Mouse (Mus musculus) intestine, embryonic 14.5 days (tissue): ENCODE data around the gene Myadm. TPM values are rescaled to one million over a fixed set of nuclear protein-coding genes. Genes with fewer than 3 reads are reported as not detected.

ENCODE experiments used
- ATAC-seq: fragments of 200-750 bp; cut with Nextera tagmentation; replicated peaks from 2 replicates; pipeline ENCODE4 v1.8.0; 2017; ENCODE audit warnings: low read depth, moderate number of reproducible peaks, moderate TSS enrichment, moderate library complexity; ENCODE audit not compliant: low FRiP score, low TSS enrichment
- DNase-seq: peaks from one replicate; pipeline ENCODE4 v3.0.0-alpha.2; 2018; ENCODE audit warnings: low spot score
- H3K27ac ChIP-seq: fragments of 300-500 bp; sonication (generic); 2 replicates; pipeline ENCODE4 v1.5.1; 2014; ENCODE audit warnings: low read depth, mild to moderate bottlenecking, control low read depth
- H3K27me3 ChIP-seq: fragments of 300-500 bp; sonication (generic); replicated peaks from 2 replicates; pipeline ENCODE4 v1.6.1; 2014; ENCODE audit warnings: low read length, control low read depth; ENCODE audit not compliant: control insufficient read depth, insufficient read depth
- H3K36me3 ChIP-seq: fragments of 300-500 bp; sonication (generic); 2 replicates; pipeline ENCODE4 v1.6.1; 2014; ENCODE audit warnings: low read length, control low read depth; ENCODE audit not compliant: control insufficient read depth, insufficient read depth
- H3K4me1 ChIP-seq: fragments of 300-500 bp; sonication (generic); replicated peaks from 2 replicates; pipeline ENCODE4 v1.6.1; 2014; ENCODE audit warnings: low read length, control low read depth, mixed read lengths; ENCODE audit not compliant: control insufficient read depth, insufficient read depth
- H3K4me2 ChIP-seq: fragments of 300-500 bp; sonication (generic); 2 replicates; pipeline ENCODE4 v1.6.1; 2014; ENCODE audit warnings: low read length
- H3K4me3 ChIP-seq: fragments of 300-500 bp; sonication (generic); 2 replicates; pipeline ENCODE4 v1.5.1; 2014; ENCODE audit warnings: low read depth, low read length, control low read depth, mixed read lengths
- H3K9ac ChIP-seq: fragments of 300-500 bp; sonication (generic); 2 replicates; pipeline ENCODE4 v1.6.1; 2014; ENCODE audit warnings: mild to moderate bottlenecking, low read length
- H3K9me3 ChIP-seq: fragments of 300-500 bp; sonication (generic); 2 replicates; pipeline ENCODE4 v1.6.1; 2016; ENCODE audit warnings: low read length, control low read depth; ENCODE audit not compliant: control insufficient read depth
- whole genome bisulfite sequencing: fragments of 180-500 bp; shearing (Covaris S2); extraction: QIAGEN DNeasy Blood & Tissue Kit; methylation state at CpG from one replicate; pipeline ENCODE4 v1.1.7; 2014; 5-methylcytosine and 5-hydroxymethylcytosine counted together
- polyA plus RNA-seq: library from polyadenylated mRNA; unstranded; fragments of >200 nt; fragmentation: Nextera tagmentation; extraction: Ambion mirVana; gene quantifications from 2 replicates; pipeline ENCODE4 v1.2.1, GENCODE M21; 2014

The Myadm gene
- polyA plus RNA-seq, 1 experiment from 2014 or later, result 182 TPM

DNA sequence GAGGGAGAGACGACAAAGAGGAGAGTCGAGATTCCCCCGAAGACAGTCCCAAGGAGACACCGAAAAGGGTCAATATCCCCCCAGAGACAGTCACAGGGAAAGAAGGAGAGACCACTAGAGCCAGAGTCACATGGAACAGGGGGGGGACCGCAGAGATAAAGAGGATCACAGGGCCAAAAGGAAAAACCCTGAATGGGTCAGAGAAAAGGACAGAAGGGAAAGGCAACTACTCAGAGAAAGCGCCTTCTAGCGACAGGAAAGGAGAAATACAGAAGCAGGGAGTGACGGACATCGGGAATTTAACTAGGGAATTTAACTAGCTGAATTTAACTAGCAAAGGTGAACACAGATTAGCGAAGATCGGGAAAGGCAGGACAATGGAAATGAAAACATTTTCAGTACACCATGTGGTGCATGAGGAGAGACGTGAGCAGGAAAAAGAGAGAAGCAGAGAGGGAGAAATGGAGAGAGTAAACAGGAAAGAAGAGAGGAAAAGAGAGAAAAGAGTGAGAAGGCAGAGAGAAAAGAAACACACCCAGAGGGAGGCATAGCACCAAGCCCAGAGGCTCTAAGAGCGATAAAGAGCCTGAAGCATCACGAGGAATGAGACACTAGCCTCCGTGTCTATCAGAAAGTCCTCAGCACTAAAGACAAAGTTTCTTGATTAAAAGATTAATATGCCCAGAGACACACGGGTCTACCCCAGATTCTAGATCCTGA is 13.8 kb downstream of the Myadm start:
- DNase-seq (peak; percentile 65), ATAC-seq (peak; percentile 18; the same call in 1 of the 2 replicates)
- 5% methylated on average over 16 of the region's 16 CpGs for WGBS
- H3K27me3 ChIP-seq, result peaks cover 43% of the 10 kb centered on the region
- no peaks in the 10 kb centered on the region for H3K9me3 ChIP-seq
- peak overlapping the region; percentile 59 for H3K4me2 ChIP-seq
- no peak overlapping the region for H3K27ac ChIP-seq
- H3K9ac ChIP-seq, result no peak overlapping the region
- H3K36me3 ChIP-seq, result peaks cover 25% of the 10 kb centered on the region
- H3K4me3 ChIP-seq, result peak overlapping the region; percentile 33
- peaks cover 18% of the 10 kb centered on the region for H3K4me1 ChIP-seq

DNA sequence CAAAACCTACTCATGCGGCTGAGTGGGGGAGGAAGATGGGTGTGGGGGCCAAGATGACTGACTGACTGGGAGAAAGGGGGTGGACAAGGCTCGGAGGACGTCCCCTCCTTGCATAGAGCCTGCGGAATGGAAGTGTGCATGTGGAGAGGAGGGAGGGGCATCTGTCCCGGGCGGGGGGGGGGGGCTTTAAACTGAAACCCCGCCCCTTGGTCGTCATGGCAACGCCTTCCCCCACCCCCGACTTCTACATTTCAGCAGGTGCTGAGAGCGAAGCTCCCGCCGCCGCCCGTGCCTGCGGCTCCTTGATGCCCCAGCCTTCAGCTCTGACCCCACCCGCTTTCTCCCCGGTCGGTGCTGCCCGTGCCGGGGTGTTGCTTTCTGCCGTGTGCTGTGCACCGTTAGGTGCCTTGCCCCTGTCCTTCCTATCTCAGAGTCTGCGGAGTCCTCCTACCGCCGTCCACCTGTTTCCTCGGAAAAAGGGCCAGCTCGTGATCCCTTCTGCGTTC is 14.4 kb downstream of the Myadm start:
- Histone ChIP-seq H3K4me3 (peak overlapping the region; percentile 33), H3K27me3 (peaks cover 43% of the 10 kb centered on the region), H3K36me3 (peaks cover 19% of the 10 kb centered on the region), H3K9ac (no peak overlapping the region), H3K9me3 (no peaks in the 10 kb centered on the region), H3K4me1 (peaks cover 18% of the 10 kb centered on the region), H3K4me2 (peak overlapping the region; percentile 59), H3K27ac (no peak overlapping the region)
- under 1% methylated on average over 26 of the region's 29 CpGs for WGBS
- peak; percentile 77 for DNase-seq
- ATAC-seq, result peak; percentile 57

DNA sequence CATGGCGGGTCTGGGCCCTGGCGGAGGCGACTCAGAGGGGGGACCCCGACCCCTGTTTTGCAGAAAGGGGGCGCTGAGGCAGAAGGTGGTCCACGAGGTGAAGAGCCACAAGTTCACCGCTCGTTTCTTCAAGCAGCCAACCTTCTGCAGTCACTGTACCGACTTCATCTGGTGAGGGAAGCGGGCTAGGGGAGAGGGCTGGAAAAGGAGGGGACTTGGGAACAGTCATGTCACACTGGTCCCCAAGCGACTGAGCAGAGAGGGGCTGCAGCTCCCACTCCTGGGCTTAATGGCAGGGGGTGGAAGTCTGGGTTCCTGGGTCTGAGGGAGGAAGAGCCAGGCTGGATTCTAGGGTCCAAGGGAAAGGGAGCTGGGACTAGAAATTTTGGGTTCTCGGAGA is 14.9 kb downstream of the Myadm start:
- Histone ChIP-seq H3K36me3 (peaks cover 14% of the 10 kb centered on the region), H3K4me2 (peak overlapping the region; percentile 59), H3K4me3 (peak overlapping the region; percentile 33), H3K27me3 (peaks cover 43% of the 10 kb centered on the region), H3K9me3 (no peaks in the 10 kb centered on the region), H3K27ac (no peak overlapping the region), H3K9ac (no peak overlapping the region), H3K4me1 (peaks cover 18% of the 10 kb centered on the region)
- ATAC-seq, result no peak; the same call in 1 of the 2 replicates
- peak; percentile 54 for DNase-seq
- WGBS, result 5% methylated on average over 12 of the region's 12 CpGs

DNA sequence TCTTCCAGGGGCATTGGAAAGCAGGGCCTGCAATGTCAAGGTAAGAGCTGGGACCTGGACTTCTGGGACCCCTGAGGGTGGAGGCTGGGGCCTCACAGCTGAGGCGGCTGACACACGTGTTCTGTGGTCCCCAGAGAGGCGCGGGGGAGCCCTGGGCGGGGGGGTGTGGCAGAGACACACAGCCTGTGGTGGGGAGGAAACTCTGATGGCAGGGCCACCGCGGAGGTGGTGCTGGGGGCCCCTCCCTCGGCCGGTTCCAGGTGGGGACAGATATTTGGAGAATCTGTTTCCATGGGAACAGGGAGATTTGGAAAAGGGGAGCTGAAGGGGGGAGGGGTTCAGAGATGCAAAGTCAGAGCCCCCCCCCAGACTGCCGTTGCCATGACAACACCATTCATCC is 15.4 kb downstream of the Myadm start:
- H3K27me3 ChIP-seq, result peaks cover 43% of the 10 kb centered on the region
- no peak for DNase-seq
- 5% methylated on average over 10 of the region's 10 CpGs for WGBS

DNA sequence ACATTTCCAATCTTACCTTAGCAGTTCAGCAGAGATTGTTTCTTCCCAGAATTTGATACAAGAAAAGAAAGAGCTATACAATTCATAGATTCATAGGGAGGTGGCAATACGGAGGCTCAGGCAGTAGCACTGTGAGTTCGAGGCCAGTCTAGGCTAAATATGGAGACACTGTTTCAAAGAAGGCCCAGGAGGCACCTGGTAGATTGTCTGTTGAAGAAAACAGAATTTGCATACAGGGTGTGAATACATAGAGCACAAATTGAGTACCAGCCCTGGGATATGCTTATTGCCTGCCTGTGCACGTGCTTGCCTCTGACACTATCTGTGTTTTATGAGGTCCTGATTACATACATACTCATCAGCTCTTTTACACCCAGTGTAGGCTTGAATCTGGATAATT is 17.5 kb downstream of the Myadm start:
- WGBS, result 61% methylated on average over 3 of the region's 3 CpGs
- ATAC-seq (no peak), DNase-seq (no peak)
- Histone ChIP-seq H3K9ac (no peak overlapping the region), H3K9me3 (peaks cover 5% of the 10 kb centered on the region), H3K4me3 (no peak overlapping the region), H3K4me2 (no peak overlapping the region), H3K4me1 (peaks cover 16% of the 10 kb centered on the region), H3K36me3 (no peaks in the 10 kb centered on the region), H3K27ac (no peak overlapping the region), H3K27me3 (peaks cover 38% of the 10 kb centered on the region)

More for the DNA sequence above, 15.4 kb downstream of the Myadm start:
- Histone ChIP-seq H3K27ac (no peak overlapping the region), H3K4me3 (no peak overlapping the region), H3K4me1 (peaks cover 18% of the 10 kb centered on the region), H3K9ac (no peak overlapping the region), H3K9me3 (no peaks in the 10 kb centered on the region), H3K4me2 (no peak overlapping the region), H3K36me3 (peaks cover 9% of the 10 kb centered on the region; the same call in 1 of the 2 replicates)
- no peak for ATAC-seq

DNA sequence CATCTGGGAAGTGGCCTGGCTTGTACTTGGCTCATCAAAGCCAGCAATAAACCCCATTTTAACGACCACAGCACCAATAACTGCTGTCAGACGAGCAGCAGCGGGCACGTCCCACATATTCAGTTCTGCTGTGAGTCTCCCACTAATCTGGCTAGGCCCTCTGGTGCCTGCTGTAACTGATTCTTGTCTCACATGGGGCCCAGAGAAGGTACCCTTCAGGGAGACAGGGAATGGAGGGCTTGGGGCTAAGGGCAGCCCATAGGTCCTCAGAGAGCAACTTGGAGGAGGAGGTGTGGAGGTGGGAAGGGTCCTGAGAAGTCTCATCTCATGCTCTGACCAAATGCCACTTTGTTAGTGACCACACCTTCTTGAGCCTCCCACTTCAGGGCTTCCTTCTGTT is 19.8 kb downstream of the Myadm start:
- WGBS, result 39% methylated on average over 4 of the region's 4 CpGs
- DNase-seq, result no peak
- Histone ChIP-seq H3K27ac (no peak overlapping the region), H3K4me2 (no peak overlapping the region), H3K4me1 (no peaks in the 10 kb centered on the region), H3K4me3 (no peak overlapping the region), H3K27me3 (peaks cover 24% of the 10 kb centered on the region), H3K9me3 (peaks cover 5% of the 10 kb centered on the region), H3K9ac (no peak overlapping the region), H3K36me3 (no peaks in the 10 kb centered on the region)
- no peak for ATAC-seq

DNA sequence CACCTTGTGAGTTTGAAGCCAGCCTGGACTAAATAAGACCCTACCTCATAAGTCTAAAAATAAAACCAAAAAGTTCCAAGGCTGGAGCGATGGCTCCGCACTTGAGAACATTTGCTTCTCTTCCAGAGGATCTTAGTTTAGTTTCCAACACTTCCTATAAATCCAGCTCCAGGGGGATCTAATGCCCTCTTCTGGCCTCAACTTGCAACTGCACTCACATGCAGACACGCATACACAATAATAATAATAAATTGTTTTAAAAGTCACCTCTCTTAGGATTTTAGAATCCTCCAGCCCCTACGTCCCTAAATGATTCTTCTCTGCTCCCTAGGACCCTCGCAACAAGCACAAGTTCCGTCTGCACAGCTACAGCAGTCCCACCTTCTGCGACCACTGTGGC is 21.4 kb downstream of the Myadm start:
- Histone ChIP-seq H3K4me3 (no peak overlapping the region), H3K4me1 (no peaks in the 10 kb centered on the region), H3K4me2 (no peak overlapping the region), H3K27ac (no peak overlapping the region), H3K27me3 (peaks cover 8% of the 10 kb centered on the region), H3K9me3 (peaks cover 5% of the 10 kb centered on the region), H3K36me3 (no peaks in the 10 kb centered on the region), H3K9ac (no peak overlapping the region)
- 97% methylated on average over 7 of the region's 7 CpGs for WGBS
- no peak for ATAC-seq
- DNase-seq, result no peak

DNA sequence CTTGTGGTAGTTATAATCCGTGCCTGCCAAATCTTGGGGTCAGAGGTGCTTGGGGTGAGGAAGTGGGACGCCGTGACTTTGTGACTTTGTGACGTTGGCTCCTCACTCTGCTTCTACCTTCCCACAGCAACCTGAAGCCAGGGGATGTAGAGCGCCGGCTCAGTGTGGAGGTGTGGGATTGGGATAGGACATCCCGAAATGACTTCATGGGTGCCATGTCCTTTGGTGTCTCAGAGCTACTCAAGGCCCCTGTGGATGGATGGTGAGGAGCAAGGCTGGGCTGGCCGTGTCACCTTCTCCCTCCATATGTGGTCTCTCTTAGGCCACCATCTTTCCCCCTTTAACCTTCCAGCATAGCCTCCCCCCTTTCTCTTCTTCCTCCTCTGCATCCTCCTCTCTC is 24.7 kb downstream of the Myadm start:
- H3K27ac ChIP-seq, result no peak overlapping the region
- DNase-seq (no peak), ATAC-seq (no peak)
- no peak overlapping the region for H3K4me2 ChIP-seq
- H3K4me1 ChIP-seq, result no peaks in the 10 kb centered on the region
- no peak overlapping the region for H3K9ac ChIP-seq
- H3K27me3 ChIP-seq, result no peaks in the 10 kb centered on the region
- 66% methylated on average over 8 of the region's 8 CpGs for WGBS
- H3K36me3 ChIP-seq, result no peaks in the 10 kb centered on the region
- peaks cover 5% of the 10 kb centered on the region for H3K9me3 ChIP-seq
- H3K4me3 ChIP-seq, result no peak overlapping the region

DNA sequence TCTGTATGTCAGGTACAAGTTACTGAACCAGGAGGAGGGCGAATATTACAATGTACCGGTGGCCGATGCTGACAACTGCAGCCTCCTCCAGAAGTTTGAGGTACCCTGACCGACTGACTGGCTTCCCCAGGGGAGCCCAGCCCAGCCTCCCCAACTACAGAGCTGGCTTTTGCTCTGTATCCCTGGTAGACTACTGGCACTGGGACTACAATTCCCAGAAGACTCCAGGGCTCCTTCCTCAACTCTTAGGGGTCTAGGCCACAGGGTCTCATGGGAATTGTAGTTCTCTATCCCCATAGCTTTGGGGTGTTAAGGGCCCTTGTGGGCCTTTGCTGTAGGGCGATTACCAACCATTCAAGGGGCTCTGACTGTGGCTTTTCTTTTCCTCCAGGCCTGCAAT is 25.2 kb downstream of the Myadm start:
- Histone ChIP-seq H3K36me3 (no peaks in the 10 kb centered on the region), H3K4me1 (no peaks in the 10 kb centered on the region), H3K4me2 (no peak overlapping the region), H3K27ac (no peak overlapping the region), H3K4me3 (no peak overlapping the region), H3K27me3 (no peaks in the 10 kb centered on the region), H3K9ac (no peak overlapping the region), H3K9me3 (peaks cover 5% of the 10 kb centered on the region)
- 61% methylated on average over 5 of the region's 5 CpGs for WGBS
- DNase-seq, result no peak
- ATAC-seq, result no peak
